Mouse (Mus musculus) brain, adult 2 months (tissue): ENCODE results near the gene Usp18.

ENCODE experiments used
- DNase-seq: peaks from one replicate; pipeline ENCODE4 v3.0.0; 2011; ENCODE audit warnings: low read depth, low spot score

Gene Usp18

GRCm38 (mm10) chr6:121300504-121300903 lies 54.8 kb downstream of the Usp18 start:
- DNase-seq, result no peak

- no peak for DNase-seq
These were observed 57.9 kb downstream of the Usp18 start for GRCm38 (mm10) chr6:121303466-121304220.

GRCm38 (mm10) chr6:121304630-121305029 lies 58.9 kb downstream of the Usp18 start:
- no peak for DNase-seq

DNA sequence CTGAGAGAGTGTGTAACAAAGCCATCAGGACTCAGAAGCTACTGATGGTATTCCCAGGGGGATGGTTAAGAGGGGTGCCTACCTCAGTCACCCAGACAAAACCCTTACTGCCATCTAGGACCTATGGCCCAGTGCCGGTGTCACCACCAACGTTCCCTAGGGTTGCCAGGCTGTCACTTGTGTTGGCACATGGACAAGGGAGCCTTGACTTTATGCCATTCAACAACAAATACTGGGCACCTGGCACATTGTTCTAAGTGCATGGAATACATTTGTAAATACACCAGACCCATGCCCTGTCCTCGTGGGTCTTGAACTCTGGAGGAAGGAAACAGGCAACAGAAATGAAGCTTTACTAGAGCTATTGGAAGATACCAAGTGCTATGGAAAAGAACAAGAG lies 59.9 kb downstream of the Usp18 start:
- no peak for DNase-seq

DNA sequence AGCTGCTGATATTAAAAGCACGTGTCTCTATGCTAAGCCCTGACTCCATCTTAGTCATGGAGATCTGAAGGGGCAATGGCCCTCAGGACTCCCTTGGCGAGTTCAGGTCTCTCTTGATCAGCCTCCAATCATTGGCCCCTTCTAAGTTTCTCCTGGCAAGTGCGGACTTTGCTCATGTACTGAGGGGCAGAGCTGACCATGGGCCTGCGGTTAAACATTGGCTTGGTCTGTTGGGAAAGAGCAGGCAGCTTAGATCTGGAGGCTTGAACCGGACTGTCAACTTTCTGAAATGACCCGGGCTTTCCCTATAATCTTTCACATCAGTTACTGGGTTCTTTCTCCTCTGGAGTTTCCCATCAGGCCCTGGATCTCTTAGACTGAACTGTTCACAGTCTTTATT lies 65.3 kb downstream of the Usp18 start:
- DNase-seq, result no peak

DNA sequence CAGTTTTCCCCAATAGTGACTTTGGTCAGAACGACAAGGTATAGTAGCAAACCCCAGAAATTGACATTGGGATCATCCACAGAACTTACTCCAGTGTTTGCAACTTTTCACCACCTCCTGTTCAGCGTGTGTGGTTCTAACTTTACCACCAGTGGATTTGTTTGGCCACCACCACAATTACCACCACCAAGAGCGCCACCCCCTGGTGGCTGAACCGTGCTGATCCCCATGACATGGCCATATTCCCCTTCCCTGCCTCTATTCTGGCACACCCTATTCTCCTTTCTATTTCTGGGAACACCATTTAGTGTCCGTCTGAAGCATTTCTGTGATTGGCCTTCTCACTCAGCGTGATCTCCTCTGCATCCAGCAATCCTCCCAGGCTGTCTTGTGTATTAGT lies 73.4 kb downstream of the Usp18 start:
- DNase-seq, result no peak
